Mouse (Mus musculus) activated CD4-positive, CD25-positive, alpha-beta regulatory T cell, adult 4 months (primary cell): Measurements from ENCODE around the gene Dcp1b. TPM values are rescaled to one million over a fixed set of nuclear protein-coding genes. Genes with fewer than 3 reads are reported as not detected.

Source experiments
- ATAC-seq: one replicate; pipeline ENCODE4 v1.8.0; 2017
- polyA plus RNA-seq, 2 experiments: library from polyadenylated mRNA; unstranded; fragments of 100-300 nt; shearing (Covaris generic); gene quantifications; one replicate each; pipeline ENCODE4 v1.2.1; 2017

The Dcp1b gene
- polyA plus RNA-seq: 10 to 100 TPM; 10.7 to 20.0 TPM

- peak; percentile 90 for ATAC-seq
Observed at GRCm38 (mm10) chr6:119175078-119175853, at the start of gene Dcp1b. Gene Dcp1b (plus strand): TSS chr6:119175253.

- ATAC-seq: no peak
Observed at GRCm38 (mm10) chr6:119126991-119127390, 48.1 kb upstream of the Dcp1b start.

GRCm38 (mm10) chr6:119128076-119128475, 47.0 kb upstream of the Dcp1b start:
- ATAC-seq: no peak

GRCm38 (mm10) chr6:119128521-119128920, 46.5 kb upstream of the Dcp1b start:
- no peak for ATAC-seq

- ATAC-seq: no peak
Observed at GRCm38 (mm10) chr6:119129664-119130063, 45.4 kb upstream of the Dcp1b start.

- no peak for ATAC-seq
Observed at GRCm38 (mm10) chr6:119132111-119132735, 42.8 kb upstream of the Dcp1b start.

- ATAC-seq: no peak
Observed at GRCm38 (mm10) chr6:119132863-119133262, 42.2 kb upstream of the Dcp1b start.

- no peak for ATAC-seq
Observed at GRCm38 (mm10) chr6:119137768-119138167, 37.3 kb upstream of the Dcp1b start.

- ATAC-seq: no peak
Observed at GRCm38 (mm10) chr6:119139561-119139960, 35.5 kb upstream of the Dcp1b start.

GRCm38 (mm10) chr6:119145109-119145508, 29.9 kb upstream of the Dcp1b start:
- no peak for ATAC-seq

- ATAC-seq: no peak
Observed at GRCm38 (mm10) chr6:119165677-119166076, 9.4 kb upstream of the Dcp1b start.

GRCm38 (mm10) chr6:119174307-119175074, 562 bp upstream of the Dcp1b start:
- peak; percentile 8 for ATAC-seq

GRCm38 (mm10) chr6:119176103-119176502, 1.1 kb downstream of the Dcp1b start:
- ATAC-seq: no peak

- no peak for ATAC-seq
Observed at GRCm38 (mm10) chr6:119177101-119177500, 2.0 kb downstream of the Dcp1b start.

- ATAC-seq: no peak
Observed at GRCm38 (mm10) chr6:119180188-119180587, 5.1 kb downstream of the Dcp1b start.

- no peak for ATAC-seq
Observed at GRCm38 (mm10) chr6:119182211-119182610, 7.2 kb downstream of the Dcp1b start.

- ATAC-seq: no peak
Observed at GRCm38 (mm10) chr6:119183781-119184180, 8.7 kb downstream of the Dcp1b start.

- no peak for ATAC-seq
Observed at GRCm38 (mm10) chr6:119186658-119187057, 11.6 kb downstream of the Dcp1b start.

- ATAC-seq: no peak
Observed at GRCm38 (mm10) chr6:119187631-119188030, 12.6 kb downstream of the Dcp1b start.

GRCm38 (mm10) chr6:119191478-119191877, 16.4 kb downstream of the Dcp1b start:
- no peak for ATAC-seq

GRCm38 (mm10) chr6:119193571-119194154, 18.6 kb downstream of the Dcp1b start:
- no peak for ATAC-seq

GRCm38 (mm10) chr6:119194161-119194560, 19.1 kb downstream of the Dcp1b start:
- no peak for ATAC-seq

GRCm38 (mm10) chr6:119194601-119195000, 19.5 kb downstream of the Dcp1b start:
- no peak for ATAC-seq
